7 mouse cellular contexts compared by ENCODE assay signal in genomic region chr4:99829094-99830073, GRCm38 (mm10). TPM values are rescaled to one million over a fixed set of nuclear protein-coding genes. Genes with fewer than 3 reads are reported as not detected.
DNase-seq lines count a peak whose midpoint lies in the region; ATAC-seq and TF ChIP-seq lines count a peak whose summit lies in the region.

Efcab7 (plus strand) TSS chr4:99829198.

- TF ChIP-seq POLR2A in small intestine, adult 2 months (IDR thresholded peaks at IDR 0.05; ENCODE audit: low read depth, low read length) = no peak; the same call in 1 of the 2 replicates

- WGBS in embryonic facial prominence, embryonic 10.5 days = under 1% methylated on average over 48 of the region's 48 CpGs
- under 1% methylated on average over 48 of the region's 48 CpGs for WGBS in intestine, postnatal 0 days
- WGBS in midbrain, embryonic 12.5 days = under 1% methylated on average over 48 of the region's 48 CpGs
- WGBS in small intestine, adult 2 months = under 1% methylated on average over 48 of the region's 48 CpGs

- peaks cover 15% of the 10 kb centered on the region; the same call in 1 of the 2 replicates for H3K36me3 ChIP-seq in embryonic facial prominence, embryonic 10.5 days (replicated peaks)
- H3K36me3 ChIP-seq in intestine, postnatal 0 days (ENCODE audit: control insufficient read depth, insufficient read depth) = no peaks in the 10 kb centered on the region
- H3K36me3 ChIP-seq in midbrain, embryonic 12.5 days = 0 out of 2 replicates have a peak, but pooled peaks cover 4% of the 10 kb centered on the region
- H3K36me3 ChIP-seq in small intestine, adult 2 months (ENCODE audit: control insufficient read depth, insufficient read depth, low read length) = no peaks in the 10 kb centered on the region

- H3K27ac ChIP-seq in embryonic facial prominence, embryonic 10.5 days (replicated peaks) = peak within 1 kb of the TSS; percentile 94
- H3K27ac ChIP-seq in intestine, postnatal 0 days (ENCODE audit: low read depth, low read length) = peak within 1 kb of the TSS; percentile 41; the same call in 1 of the 2 replicates
- peak within 1 kb of the TSS; percentile 96 for H3K27ac ChIP-seq in midbrain, embryonic 12.5 days (replicated peaks)
- peak within 1 kb of the TSS; percentile 71 for H3K27ac ChIP-seq in small intestine, adult 2 months (ENCODE audit: insufficient read depth, low read depth, low read length)

- H3K4me1 ChIP-seq in embryonic facial prominence, embryonic 10.5 days = peaks cover 7% of the 10 kb centered on the region
- no peaks in the 10 kb centered on the region for H3K4me1 ChIP-seq in intestine, postnatal 0 days (replicated peaks; ENCODE audit: control insufficient read depth, insufficient read depth, low read length)
- H3K4me1 ChIP-seq in midbrain, embryonic 12.5 days = peaks cover 10% of the 10 kb centered on the region; the same call in 1 of the 2 replicates
- no peaks in the 10 kb centered on the region for H3K4me1 ChIP-seq in small intestine, adult 2 months (ENCODE audit: control insufficient read depth, insufficient read depth, insufficient read length, low read length)

- intact Hi-C loops in left cerebral cortex, postnatal 4 days (cut with DNase I) = no loop called here

- peak within 1 kb of the TSS; percentile 74 for H3K9ac ChIP-seq in intestine, postnatal 0 days (ENCODE audit: low read depth, low read length)
- peak within 1 kb of the TSS; percentile 88 for H3K9ac ChIP-seq in midbrain, embryonic 12.5 days (replicated peaks)

- DNase-seq in adrenal gland, postnatal 10 days = peak; percentile 87
- peak; percentile 87 for DNase-seq in embryonic facial prominence, embryonic 10.5 days (ENCODE audit: low spot score)
- DNase-seq in gonadal fat pad, adult 2 months (ENCODE audit: low read depth) = peak; percentile 41
- peak; percentile 82 for DNase-seq in left cerebral cortex, postnatal 4 days

- 0 out of 2 replicates have a peak, but pooled peaks have one; percentile 2 for TF ChIP-seq CTCF in intestine, postnatal 0 days (IDR thresholded peaks at IDR 0.05; ENCODE audit: low read depth)
- TF ChIP-seq CTCF in small intestine, adult 2 months (IDR thresholded peaks at IDR 0.05; ENCODE audit: extremely low read depth, insufficient read length, insufficient replicate concordance, low read depth, low read length) = no peak

- H3K9me3 ChIP-seq in embryonic facial prominence, embryonic 10.5 days = no peaks in the 10 kb centered on the region
- H3K9me3 ChIP-seq in intestine, postnatal 0 days (ENCODE audit: control insufficient read depth) = no peaks in the 10 kb centered on the region
- no peaks in the 10 kb centered on the region for H3K9me3 ChIP-seq in midbrain, embryonic 12.5 days

- H3K27me3 ChIP-seq in embryonic facial prominence, embryonic 10.5 days (replicated peaks; ENCODE audit: low read depth, poor library complexity, severe bottlenecking) = no peaks in the 10 kb centered on the region
- no peaks in the 10 kb centered on the region for H3K27me3 ChIP-seq in intestine, postnatal 0 days (replicated peaks; ENCODE audit: control insufficient read depth, insufficient read depth, low read length)
- no peaks in the 10 kb centered on the region for H3K27me3 ChIP-seq in midbrain, embryonic 12.5 days
- H3K27me3 ChIP-seq in small intestine, adult 2 months (ENCODE audit: control insufficient read depth, insufficient read depth, low read length) = no peaks in the 10 kb centered on the region

- peak within 1 kb of the TSS; percentile 81 for H3K4me3 ChIP-seq in embryonic facial prominence, embryonic 10.5 days
- peak within 1 kb of the TSS; percentile 93 for H3K4me3 ChIP-seq in intestine, postnatal 0 days (ENCODE audit: low read depth, low read length)
- peak within 1 kb of the TSS; percentile 73 for H3K4me3 ChIP-seq in midbrain, embryonic 12.5 days
- H3K4me3 ChIP-seq in small intestine, adult 2 months (ENCODE audit: low read depth, low read length) = peak within 1 kb of the TSS; percentile 96

- peak; percentile 87 for ATAC-seq in intestine, postnatal 0 days
- peak; percentile 90 for ATAC-seq in midbrain, embryonic 12.5 days (ENCODE audit: low FRiP score, low read depth)

- H3K4me2 ChIP-seq in intestine, postnatal 0 days (replicated peaks; ENCODE audit: low read depth) = peak within 1 kb of the TSS; percentile 75
- H3K4me2 ChIP-seq in midbrain, embryonic 12.5 days (replicated peaks) = peak within 1 kb of the TSS; percentile 63

RNA-seq across cellular contexts. Expression of gene Efcab7, which starts in this region (rescaled TPM):
- 10 to 100 TPM in 1 of 2 experiments, 1 to 10 TPM in 1; 6.5 to 10.7 TPM for total RNA-seq in adrenal gland, postnatal 10 days (2021)
- polyA plus RNA-seq in embryonic facial prominence, embryonic 10.5 days (2016; fragmentation: Nextera tagmentation; extraction: Ambion mirVana) = 22.9 and 23.7 TPM in 2 replicates
- polyA plus RNA-seq in gonadal fat pad, adult 2 months (2012; rRNA removed) = 1.6 and 4.1 TPM in 2 replicates
- 5.5 and 6.3 TPM in 2 replicates for polyA plus RNA-seq in intestine, postnatal 0 days (2015; fragmentation: Nextera tagmentation; extraction: Ambion mirVana)
- total RNA-seq in left cerebral cortex, postnatal 4 days (2021) = 10 to 100 TPM in 1 of 2 experiments, 1 to 10 TPM in 1; 9.4 to 11.6 TPM
- 22.2 and 24.2 TPM in 2 replicates for polyA plus RNA-seq in midbrain, embryonic 12.5 days (2016; fragmentation: Nextera tagmentation; extraction: Ambion mirVana)
- 0.18 TPM in 1 of 2 replicates, not detected in the other for polyA plus RNA-seq in small intestine, adult 2 months (2012; rRNA removed)

Comparison
In these comparisons a context has a peak if more than half of its experiments do, and no peak if none do; other contexts are left out.
1. Peak in every context shown above with its lines: DNase-seq, ATAC-seq, H3K4me3 ChIP-seq and H3K27ac ChIP-seq.
2. H3K27ac ChIP-seq: peak in every context shown above with its lines; median percentile 96 in midbrain, embryonic 12.5 days; 94 in embryonic facial prominence, embryonic 10.5 days; 71 in small intestine, adult 2 months; 41 in intestine, postnatal 0 days.